Mouse (Mus musculus): Measurements from ENCODE around the gene Lif. TPM values are rescaled to one million over a fixed set of nuclear protein-coding genes. Genes with fewer than 3 reads are reported as not detected.

Lif gene
- polyA plus RNA-seq, 1 experiment from 2014 or later, result 0.09 TPM

GRCm38 (mm10) chr11:4218637-4219036 lies 38.7 kb upstream of the Lif start:
- Histone ChIP-seq H3K9me3 (ENCODE audit: low read length) (no peaks in the 10 kb centered on the region), H3K4me2 (replicated peaks; ENCODE audit: low read depth, low read length) (peak overlapping the region; percentile 83), H3K27ac (ENCODE audit: low read length) (no peak overlapping the region), H3K4me1 (ENCODE audit: insufficient read depth, low read length) (peaks cover 12% of the 10 kb centered on the region), H3K9ac (replicated peaks; ENCODE audit: low read length) (peak overlapping the region; percentile 68), H3K4me3 (ENCODE audit: low read length) (peak overlapping the region; percentile 48), H3K36me3 (ENCODE audit: insufficient read depth, low read length) (peaks cover 19% of the 10 kb centered on the region), H3K27me3 (ENCODE audit: insufficient read depth, low read length) (peaks cover 6% of the 10 kb centered on the region; the same call in 1 of the 2 replicates)
- no peak for ATAC-seq (ENCODE audit: low FRiP score, low TSS enrichment)
- WGBS, result 8% methylated on average over 6 of the region's 6 CpGs

DNA sequence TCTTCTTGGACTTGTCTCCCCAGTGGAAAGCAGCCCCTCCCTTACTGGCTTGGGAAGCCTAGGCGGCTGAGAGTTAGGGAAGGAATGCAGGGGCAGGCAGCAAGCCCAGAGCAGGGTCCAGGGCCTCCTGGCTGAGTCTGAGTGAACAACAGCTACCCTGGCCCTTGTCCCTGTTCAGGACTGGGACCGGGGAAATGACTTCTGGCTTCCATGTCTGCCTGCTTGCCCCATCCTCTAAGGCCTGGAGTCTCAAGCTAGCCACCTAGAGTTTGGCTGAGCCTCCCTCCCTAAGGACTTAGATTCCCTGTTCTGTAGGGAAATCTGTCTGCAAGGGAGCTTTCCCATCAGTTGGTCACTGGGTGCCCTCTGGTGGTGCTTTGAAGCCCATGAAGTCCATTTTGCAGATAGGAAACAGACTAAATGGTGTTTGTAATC lies 38.0 kb upstream of the Lif start:
- Histone ChIP-seq H3K27me3 (ENCODE audit: insufficient read depth, low read length) (peaks cover 6% of the 10 kb centered on the region; the same call in 1 of the 2 replicates), H3K9ac (replicated peaks; ENCODE audit: low read length) (peak overlapping the region; percentile 68), H3K4me2 (replicated peaks; ENCODE audit: low read depth, low read length) (peak overlapping the region; percentile 83), H3K27ac (ENCODE audit: low read length) (no peak overlapping the region), H3K4me1 (ENCODE audit: insufficient read depth, low read length) (peaks cover 12% of the 10 kb centered on the region), H3K36me3 (ENCODE audit: insufficient read depth, low read length) (peaks cover 15% of the 10 kb centered on the region), H3K4me3 (ENCODE audit: low read length) (no peak overlapping the region), H3K9me3 (ENCODE audit: low read length) (no peaks in the 10 kb centered on the region)
- 10% methylated on average over 2 of the region's 2 CpGs for WGBS
- no peak for ATAC-seq (ENCODE audit: low FRiP score, low TSS enrichment)

DNA sequence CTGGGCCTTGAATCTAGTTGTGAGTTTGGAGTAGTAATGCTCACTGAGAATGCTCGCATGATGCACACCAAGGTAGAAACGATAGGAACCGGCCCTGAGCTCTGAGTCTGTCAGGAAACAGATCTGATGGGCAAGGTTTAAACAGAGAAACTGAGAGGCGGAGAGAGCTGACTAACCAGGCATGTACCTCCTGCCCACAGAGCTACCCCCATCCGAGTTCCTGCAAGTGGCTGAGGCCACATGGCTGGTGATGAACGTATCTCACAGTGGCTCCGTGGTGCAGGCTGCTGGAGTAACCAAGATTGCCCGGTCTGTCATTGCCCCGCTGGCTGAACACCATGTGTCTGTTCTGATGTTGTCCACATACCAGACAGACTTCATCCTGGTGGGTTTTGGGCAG lies 37.4 kb upstream of the Lif start:
- no peak for ATAC-seq (ENCODE audit: low FRiP score, low TSS enrichment)
- Histone ChIP-seq H3K36me3 (ENCODE audit: insufficient read depth, low read length) (peaks cover 11% of the 10 kb centered on the region), H3K9me3 (ENCODE audit: low read length) (no peaks in the 10 kb centered on the region), H3K4me2 (replicated peaks; ENCODE audit: low read depth, low read length) (no peak overlapping the region), H3K27ac (ENCODE audit: low read length) (no peak overlapping the region), H3K9ac (replicated peaks; ENCODE audit: low read length) (no peak overlapping the region), H3K27me3 (ENCODE audit: insufficient read depth, low read length) (peaks cover 6% of the 10 kb centered on the region; the same call in 1 of the 2 replicates), H3K4me1 (ENCODE audit: insufficient read depth, low read length) (peaks cover 12% of the 10 kb centered on the region), H3K4me3 (ENCODE audit: low read length) (no peak overlapping the region)
- 63% methylated on average over 9 of the region's 9 CpGs for WGBS

DNA sequence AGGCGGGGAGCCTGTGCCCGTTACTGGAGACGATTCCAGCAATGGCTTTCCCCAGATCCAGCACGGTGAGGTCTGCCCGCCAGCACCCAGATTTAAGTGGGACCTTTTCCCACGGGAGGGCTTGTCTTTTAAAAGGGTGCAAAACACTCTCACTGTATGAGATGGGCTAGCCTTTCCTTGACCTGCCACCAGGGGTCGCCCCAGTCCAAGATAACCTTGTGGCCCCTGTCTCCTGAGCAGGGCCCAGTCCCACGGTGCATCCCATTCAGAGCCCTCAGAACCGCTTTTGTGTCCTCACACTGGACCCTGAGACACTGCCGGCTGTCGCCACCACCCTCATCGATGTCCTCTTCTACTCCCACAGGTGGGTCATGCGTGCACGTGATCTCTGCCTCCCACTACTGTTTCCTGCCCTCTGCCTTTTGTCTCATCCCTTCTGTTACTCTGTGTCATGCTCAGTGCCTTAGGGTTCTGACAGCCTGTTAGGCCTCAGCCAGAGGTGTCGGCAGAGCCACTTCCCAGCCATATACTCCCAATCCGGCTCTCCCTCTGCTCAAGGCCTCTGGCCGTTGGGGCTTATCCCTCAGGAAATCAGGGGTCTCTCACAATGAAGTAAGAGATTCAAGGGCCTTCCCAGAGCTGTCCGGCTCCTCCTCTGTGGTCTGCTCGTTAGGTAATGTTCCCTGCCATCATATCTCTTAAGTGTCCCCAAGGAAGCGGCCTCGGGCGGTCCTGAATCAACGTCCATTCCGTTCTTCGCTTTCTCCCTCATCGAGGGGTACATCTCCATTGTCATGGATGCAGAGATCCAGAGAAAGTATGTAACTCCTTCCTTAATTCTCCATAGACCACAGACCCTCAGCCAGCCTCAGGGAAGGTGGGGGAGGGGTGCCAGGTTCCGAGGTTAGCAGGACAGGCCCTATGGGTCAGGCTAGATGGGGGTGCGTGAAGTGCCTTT lies 36.6 kb upstream of the Lif start:
- no peak overlapping the region for H3K9ac ChIP-seq (replicated peaks; ENCODE audit: low read length)
- H3K36me3 ChIP-seq (ENCODE audit: insufficient read depth, low read length), result peaks cover 3% of the 10 kb centered on the region; the same call in 1 of the 2 replicates
- WGBS, result 53% methylated on average over 28 of the region's 28 CpGs
- H3K4me3 ChIP-seq (ENCODE audit: low read length), result no peak overlapping the region
- peaks cover 12% of the 10 kb centered on the region for H3K4me1 ChIP-seq (ENCODE audit: insufficient read depth, low read length)
- H3K27me3 ChIP-seq (ENCODE audit: insufficient read depth, low read length), result peaks cover 6% of the 10 kb centered on the region; the same call in 1 of the 2 replicates
- no peak overlapping the region for H3K27ac ChIP-seq (ENCODE audit: low read length)
- H3K9me3 ChIP-seq (ENCODE audit: low read length), result no peaks in the 10 kb centered on the region
- H3K4me2 ChIP-seq (replicated peaks; ENCODE audit: low read depth, low read length), result no peak overlapping the region
- ATAC-seq (ENCODE audit: low FRiP score, low TSS enrichment), result no peak

- Histone ChIP-seq H3K9ac (replicated peaks; ENCODE audit: low read length) (no peak overlapping the region), H3K9me3 (ENCODE audit: low read length) (no peaks in the 10 kb centered on the region), H3K4me2 (replicated peaks; ENCODE audit: low read depth, low read length) (no peak overlapping the region), H3K4me1 (ENCODE audit: insufficient read depth, low read length) (peaks cover 12% of the 10 kb centered on the region), H3K27ac (ENCODE audit: low read length) (no peak overlapping the region), H3K27me3 (ENCODE audit: insufficient read depth, low read length) (peaks cover 6% of the 10 kb centered on the region; the same call in 1 of the 2 replicates), H3K4me3 (ENCODE audit: low read length) (no peak overlapping the region), H3K36me3 (ENCODE audit: insufficient read depth, low read length) (no peaks in the 10 kb centered on the region)
- WGBS, result 66% methylated on average over 17 of the region's 17 CpGs
- ATAC-seq (ENCODE audit: low FRiP score, low TSS enrichment), result no peak
Measured at GRCm38 (mm10) chr11:4222046-4222950, 35.1 kb upstream of the Lif start.

GRCm38 (mm10) chr11:4223393-4224188 lies 33.8 kb upstream of the Lif start:
- Histone ChIP-seq H3K4me3 (ENCODE audit: low read length) (no peak overlapping the region), H3K9ac (replicated peaks; ENCODE audit: low read length) (no peak overlapping the region), H3K36me3 (ENCODE audit: insufficient read depth, low read length) (no peaks in the 10 kb centered on the region), H3K27ac (ENCODE audit: low read length) (no peak overlapping the region), H3K27me3 (ENCODE audit: insufficient read depth, low read length) (peaks cover 5% of the 10 kb centered on the region; the same call in 1 of the 2 replicates), H3K4me1 (ENCODE audit: insufficient read depth, low read length) (peaks cover 8% of the 10 kb centered on the region), H3K9me3 (ENCODE audit: low read length) (no peaks in the 10 kb centered on the region), H3K4me2 (replicated peaks; ENCODE audit: low read depth, low read length) (no peak overlapping the region)
- 42% methylated on average over 7 of the region's 7 CpGs for WGBS
- ATAC-seq (ENCODE audit: low FRiP score, low TSS enrichment), result no peak

DNA sequence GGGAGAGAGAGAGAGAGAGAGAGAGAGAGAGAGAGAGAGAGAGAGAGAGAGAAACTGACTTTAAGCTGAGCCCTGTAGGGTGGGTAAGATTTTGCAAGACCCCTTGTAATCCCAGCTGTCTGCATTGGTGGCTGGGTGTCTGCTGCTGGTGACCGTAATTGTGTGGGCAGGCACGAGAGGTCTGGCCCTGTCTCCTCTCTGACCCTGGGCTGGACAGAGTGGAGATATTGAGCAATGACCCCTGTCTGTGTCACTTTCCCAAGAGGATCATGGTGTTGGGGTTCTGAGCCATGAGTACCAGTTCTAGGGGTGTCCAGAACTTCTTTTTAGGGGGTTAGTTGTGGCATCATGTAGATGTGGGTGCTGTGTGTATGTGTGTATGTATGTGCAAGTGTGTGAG lies 33.1 kb upstream of the Lif start:
- peaks cover 2% of the 10 kb centered on the region; the same call in 1 of the 2 replicates for H3K4me1 ChIP-seq (ENCODE audit: insufficient read depth, low read length)
- no peak overlapping the region for H3K4me2 ChIP-seq (replicated peaks; ENCODE audit: low read depth, low read length)
- no peak overlapping the region for H3K9ac ChIP-seq (replicated peaks; ENCODE audit: low read length)
- H3K4me3 ChIP-seq (ENCODE audit: low read length), result no peak overlapping the region
- no peak overlapping the region for H3K27ac ChIP-seq (ENCODE audit: low read length)
- WGBS, result 34% methylated on average over 2 of the region's 2 CpGs
- H3K36me3 ChIP-seq (ENCODE audit: insufficient read depth, low read length), result no peaks in the 10 kb centered on the region
- H3K27me3 ChIP-seq (ENCODE audit: insufficient read depth, low read length), result no peaks in the 10 kb centered on the region
- ATAC-seq (ENCODE audit: low FRiP score, low TSS enrichment), result no peak
- H3K9me3 ChIP-seq (ENCODE audit: low read length), result no peaks in the 10 kb centered on the region

DNA sequence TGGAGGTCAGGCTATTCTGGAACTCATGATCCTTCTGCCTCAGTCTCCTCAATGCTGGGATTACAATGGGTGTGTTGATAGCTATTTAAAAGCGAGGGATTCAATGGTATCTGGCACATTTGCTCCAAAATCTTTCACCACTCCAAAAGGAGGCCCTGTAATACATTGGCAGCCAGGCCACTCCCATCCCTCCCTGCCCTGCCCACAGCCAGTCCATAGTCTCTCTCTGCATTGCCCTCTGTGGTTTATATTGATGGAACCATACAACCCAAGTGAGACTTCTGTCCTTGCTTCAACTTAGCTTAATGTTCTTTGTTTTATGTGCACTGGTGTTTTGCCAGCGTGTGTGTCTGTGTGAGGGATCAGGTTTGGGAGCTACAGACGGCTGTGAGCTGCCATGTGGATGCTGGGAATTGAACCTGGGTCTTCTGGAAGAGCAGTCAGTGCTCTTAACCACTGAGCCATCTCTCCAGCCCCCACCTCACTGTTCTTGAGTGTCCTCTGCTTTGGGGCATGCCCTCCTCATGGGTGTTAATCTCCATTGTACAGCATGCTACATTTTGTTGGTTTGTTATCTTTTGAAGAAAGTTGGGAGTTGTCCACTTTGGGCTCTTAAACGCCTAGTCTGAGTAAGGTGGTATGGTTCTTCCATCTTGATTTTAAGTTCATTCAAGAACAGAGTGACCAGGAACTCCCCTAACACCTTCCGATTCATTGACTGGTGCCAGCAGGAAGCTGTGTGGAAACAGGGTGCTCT lies 30.6 kb upstream of the Lif start:
- Histone ChIP-seq H3K36me3 (ENCODE audit: insufficient read depth, low read length) (no peaks in the 10 kb centered on the region), H3K4me2 (replicated peaks; ENCODE audit: low read depth, low read length) (no peak overlapping the region), H3K27ac (ENCODE audit: low read length) (no peak overlapping the region), H3K4me1 (ENCODE audit: insufficient read depth, low read length) (no peaks in the 10 kb centered on the region), H3K4me3 (ENCODE audit: low read length) (no peak overlapping the region), H3K27me3 (ENCODE audit: insufficient read depth, low read length) (no peaks in the 10 kb centered on the region), H3K9me3 (ENCODE audit: low read length) (no peaks in the 10 kb centered on the region), H3K9ac (replicated peaks; ENCODE audit: low read length) (no peak overlapping the region)
- no peak for ATAC-seq (ENCODE audit: low FRiP score, low TSS enrichment)
- 71% methylated on average over 5 of the region's 5 CpGs for WGBS

Data from kidney, embryonic 16.5 days (tissue).